In the genomic region with DNA sequence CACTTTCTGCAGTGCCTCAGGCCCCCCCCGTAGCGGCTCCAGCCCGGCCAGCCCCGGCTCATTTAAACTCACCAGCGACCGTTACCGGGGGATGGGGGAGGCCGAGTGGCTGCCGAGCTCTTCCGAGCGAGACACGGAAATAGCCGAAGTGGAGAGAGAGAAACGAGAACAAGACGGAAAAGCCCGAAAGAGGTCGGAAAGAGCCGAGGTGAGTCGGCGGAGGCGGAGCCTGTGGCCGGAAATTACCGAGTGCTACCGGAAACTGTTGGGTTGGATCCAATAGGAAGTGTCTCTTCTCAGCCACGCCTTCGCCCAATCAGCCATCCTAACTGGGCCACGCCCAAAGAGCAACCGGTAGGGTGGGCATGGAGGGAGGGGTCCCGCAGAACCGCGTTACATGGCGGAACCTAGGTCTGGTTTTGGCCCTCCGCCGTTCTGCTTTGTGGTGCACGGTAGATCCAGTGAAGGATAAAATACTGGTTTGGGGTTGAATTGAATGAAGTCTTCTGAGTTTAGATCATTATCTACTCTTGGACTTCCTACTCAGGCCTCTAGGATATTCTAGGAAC, we compare ENCODE assay signal across 8 mouse cellular contexts. TPM values are rescaled to one million over a fixed set of nuclear protein-coding genes. Genes with fewer than 3 reads are reported as not detected.
DNase-seq lines count a peak whose midpoint lies in the region; ATAC-seq and TF ChIP-seq lines count a peak whose summit lies in the region.

TSS of gene Cdc27 (minus strand) at position 215 of the 569 bp plus-strand sequence.
TSS of gene Myl4 (plus strand) at position 258 of the 569 bp plus-strand sequence.

- H3K4me1 ChIP-seq in embryonic facial prominence, embryonic 14.5 days (ENCODE audit: control insufficient read depth, insufficient read depth, low read length), result peaks cover 13% of the 10 kb centered on the region
- H3K4me1 ChIP-seq in heart, adult 2 months (ENCODE audit: control insufficient read depth, insufficient read depth, low read length), result peaks cover 6% of the 10 kb centered on the region
- peaks cover 19% of the 10 kb centered on the region for H3K4me1 ChIP-seq in limb, embryonic 13.5 days
- peaks cover 14% of the 10 kb centered on the region for H3K4me1 ChIP-seq in midbrain, embryonic 16.5 days (ENCODE audit: control insufficient read depth, insufficient read depth, low read length)

- H3K9ac ChIP-seq in embryonic facial prominence, embryonic 14.5 days (ENCODE audit: low read depth, low read length), result peak within 1 kb of the TSS; percentile 100
- peak within 1 kb of the TSS; percentile 99 for H3K9ac ChIP-seq in heart, adult 2 months (ENCODE audit: low read depth, low read length)
- H3K9ac ChIP-seq in limb, embryonic 13.5 days, result peak within 1 kb of the TSS; percentile 99
- H3K9ac ChIP-seq in midbrain, embryonic 16.5 days (ENCODE audit: low read depth, low read length), result peak within 1 kb of the TSS; percentile 100

- peak; percentile 26; the same call in 1 of the 2 replicates for TF ChIP-seq CTCF in heart, adult 2 months (IDR thresholded peaks at IDR 0.05)

- DNase-seq in 3T3-L1 (ENCODE audit: low read depth, low spot score), result peak; percentile 98
- peak; percentile 97 to 98 for DNase-seq in adrenal gland, postnatal 4 days (ENCODE audit: low spot score in 2 of 2)
- DNase-seq in embryonic facial prominence, embryonic 14.5 days (ENCODE audit: low spot score), result peak; percentile 98
- DNase-seq in heart, adult 2 months, result peak; percentile 98 to 100
- DNase-seq in kidney, adult 8-10 months, result peak; percentile 98 to 100
- DNase-seq in spleen, postnatal 10 days (ENCODE audit: low spot score in 2 of 2), result peak; percentile 99 to 100

- no peaks in the 10 kb centered on the region for H3K9me3 ChIP-seq in embryonic facial prominence, embryonic 14.5 days (ENCODE audit: control insufficient read depth, low read length)
- H3K9me3 ChIP-seq in limb, embryonic 13.5 days, result no peaks in the 10 kb centered on the region
- H3K9me3 ChIP-seq in midbrain, embryonic 16.5 days (replicated peaks; ENCODE audit: control insufficient read depth, low read length, poor library complexity, severe bottlenecking), result no peaks in the 10 kb centered on the region

- peak within 1 kb of the TSS; percentile 95 for H3K27ac ChIP-seq in embryonic facial prominence, embryonic 14.5 days (replicated peaks; ENCODE audit: low read depth, low read length)
- peak within 1 kb of the TSS; percentile 98 for H3K27ac ChIP-seq in heart, adult 2 months
- peak within 1 kb of the TSS; percentile 92 for H3K27ac ChIP-seq in limb, embryonic 13.5 days
- peak within 1 kb of the TSS; percentile 90 for H3K27ac ChIP-seq in midbrain, embryonic 16.5 days (ENCODE audit: low read length)

- peak within 1 kb of the TSS; percentile 70 for H3K4me2 ChIP-seq in embryonic facial prominence, embryonic 14.5 days (ENCODE audit: low read depth, low read length)
- peak within 1 kb of the TSS; percentile 81 for H3K4me2 ChIP-seq in limb, embryonic 13.5 days (replicated peaks)
- peak within 1 kb of the TSS; percentile 70 for H3K4me2 ChIP-seq in midbrain, embryonic 16.5 days (ENCODE audit: low read length)

- intact Hi-C loops in heart, adult 2 months (cut with DNase I), result no loop called here

- H3K36me3 ChIP-seq in embryonic facial prominence, embryonic 14.5 days (ENCODE audit: control insufficient read depth, insufficient read depth, low read length), result no peaks in the 10 kb centered on the region
- H3K36me3 ChIP-seq in heart, adult 2 months (ENCODE audit: control insufficient read depth, insufficient read depth, low read length), result peaks cover 11% of the 10 kb centered on the region
- peaks cover under 1% of the 10 kb centered on the region; the same call in 1 of the 2 replicates for H3K36me3 ChIP-seq in limb, embryonic 13.5 days
- H3K36me3 ChIP-seq in midbrain, embryonic 16.5 days (ENCODE audit: control insufficient read depth, insufficient read depth, low read length), result no peaks in the 10 kb centered on the region

- ATAC-seq in embryonic facial prominence, embryonic 14.5 days (ENCODE audit: low read depth), result peak; percentile 97
- peak; percentile 97 for ATAC-seq in limb, embryonic 13.5 days (ENCODE audit: low FRiP score, low read depth)
- ATAC-seq in midbrain, embryonic 16.5 days, result peak; percentile 95

- H3K27me3 ChIP-seq in embryonic facial prominence, embryonic 14.5 days (replicated peaks; ENCODE audit: control insufficient read depth, insufficient read depth, low read length), result no peaks in the 10 kb centered on the region
- H3K27me3 ChIP-seq in heart, adult 2 months (ENCODE audit: control insufficient read depth, insufficient read depth, low read length), result no peaks in the 10 kb centered on the region
- H3K27me3 ChIP-seq in limb, embryonic 13.5 days, result peaks cover 7% of the 10 kb centered on the region; the same call in 1 of the 2 replicates
- peaks cover 3% of the 10 kb centered on the region; the same call in 1 of the 2 replicates for H3K27me3 ChIP-seq in midbrain, embryonic 16.5 days (ENCODE audit: control insufficient read depth, insufficient read depth, low read depth, low read length)

- H3K79me2 ChIP-seq in heart, adult 2 months (replicated peaks; ENCODE audit: control insufficient read depth, insufficient read depth, low read length), result peaks cover 2% of the 10 kb centered on the region

- WGBS in embryonic facial prominence, embryonic 14.5 days, result under 1% methylated on average over 35 of the region's 35 CpGs
- under 1% methylated on average over 35 of the region's 35 CpGs for WGBS in heart, adult 2 months
- WGBS in limb, embryonic 13.5 days, result under 1% methylated on average over 35 of the region's 35 CpGs
- 0% methylated on average over 35 of the region's 35 CpGs for WGBS in midbrain, embryonic 16.5 days

- H3K4me3 ChIP-seq in embryonic facial prominence, embryonic 14.5 days (ENCODE audit: low read depth, low read length), result peak within 1 kb of the TSS; percentile 97
- peak within 1 kb of the TSS; percentile 96 for H3K4me3 ChIP-seq in heart, adult 2 months
- peak within 1 kb of the TSS; percentile 86 for H3K4me3 ChIP-seq in limb, embryonic 13.5 days
- H3K4me3 ChIP-seq in midbrain, embryonic 16.5 days (ENCODE audit: low read depth, low read length), result peak within 1 kb of the TSS; percentile 97

- peak; percentile 24; the same call in 1 of the 2 replicates for TF ChIP-seq POLR2A in heart, adult 2 months (IDR thresholded peaks at IDR 0.05; ENCODE audit: insufficient read depth, low read depth, low read length)

- peak; percentile 40; the same call in 1 of the 2 replicates for TF ChIP-seq EP300 in heart, adult 2 months (IDR thresholded peaks at IDR 0.05; ENCODE audit: insufficient read depth, low read depth, low read length)

RNA-seq across cellular contexts. Expression of gene Cdc27, which starts in this region (rescaled TPM):
- total RNA-seq in adrenal gland, postnatal 4 days (2021), result 10 to 100 TPM; 62.1 to 64.1 TPM
- polyA plus RNA-seq in embryonic facial prominence, embryonic 14.5 days (2014; fragmentation: Nextera tagmentation; extraction: Ambion mirVana), result 44.7 and 47.1 TPM in 2 replicates
- 10 to 100 TPM; 23.2 to 24.6 TPM for total RNA-seq in heart, adult 2 months (2021)
- polyA plus RNA-seq in heart, adult 2 months (2012; rRNA removed), result 4.6 and 10.7 TPM in 2 replicates
- 49.1 and 49.3 TPM in 2 replicates for polyA plus RNA-seq in limb, embryonic 13.5 days (2015; fragmentation: Nextera tagmentation; extraction: Ambion mirVana)
- polyA plus RNA-seq in midbrain, embryonic 16.5 days (2015; fragmentation: Nextera tagmentation; extraction: Ambion mirVana), result 32.3 and 37.2 TPM in 2 replicates

RNA-seq across cellular contexts. Expression of gene Myl4, which starts in this region (rescaled TPM):
- total RNA-seq in adrenal gland, postnatal 4 days (2021), result 10 to 100 TPM in 1 of 2 experiments, 1 to 10 TPM in 1; 5.4 to 15.4 TPM
- 391 and 492 TPM in 2 replicates for polyA plus RNA-seq in embryonic facial prominence, embryonic 14.5 days (2014; fragmentation: Nextera tagmentation; extraction: Ambion mirVana)
- total RNA-seq in heart, adult 2 months (2021), result 100 to 1,000 TPM; 484 to 619 TPM
- 1,288 and 1,402 TPM in 2 replicates for polyA plus RNA-seq in heart, adult 2 months (2012; rRNA removed)
- 124 and 131 TPM in 2 replicates for polyA plus RNA-seq in limb, embryonic 13.5 days (2015; fragmentation: Nextera tagmentation; extraction: Ambion mirVana)
- polyA plus RNA-seq in midbrain, embryonic 16.5 days (2015; fragmentation: Nextera tagmentation; extraction: Ambion mirVana), result 2.7 and 3.6 TPM in 2 replicates

Comparison
In these comparisons a context has a peak if more than half of its experiments do, and no peak if none do; other contexts are left out.
1. Peak in every context shown above with its lines: DNase-seq, ATAC-seq, H3K4me3 ChIP-seq and H3K27ac ChIP-seq.
2. RNA of gene Myl4 (total RNA-seq): 484 to 619 TPM in heart, adult 2 months; 5.4 to 15.4 TPM in adrenal gland, postnatal 4 days; every median in the first group is over 10 times any median in the second.
3. RNA of gene Myl4 (polyA plus RNA-seq): 1,288 to 1,402 TPM in heart, adult 2 months, 391 to 492 TPM in embryonic facial prominence, embryonic 14.5 days and 124 to 131 TPM in limb, embryonic 13.5 days; 2.7 to 3.6 TPM in midbrain, embryonic 16.5 days; every median in the first group is over 10 times any median in the second.